Mouse (Mus musculus) urinary bladder, postnatal 14 days (tissue): ENCODE measurements around the gene Exph5.

Source experiments
- DNase-seq: peaks from one replicate; pipeline ENCODE4 v3.0.0; 2021; ENCODE audit warnings: low spot score

The Exph5 gene

DNA sequence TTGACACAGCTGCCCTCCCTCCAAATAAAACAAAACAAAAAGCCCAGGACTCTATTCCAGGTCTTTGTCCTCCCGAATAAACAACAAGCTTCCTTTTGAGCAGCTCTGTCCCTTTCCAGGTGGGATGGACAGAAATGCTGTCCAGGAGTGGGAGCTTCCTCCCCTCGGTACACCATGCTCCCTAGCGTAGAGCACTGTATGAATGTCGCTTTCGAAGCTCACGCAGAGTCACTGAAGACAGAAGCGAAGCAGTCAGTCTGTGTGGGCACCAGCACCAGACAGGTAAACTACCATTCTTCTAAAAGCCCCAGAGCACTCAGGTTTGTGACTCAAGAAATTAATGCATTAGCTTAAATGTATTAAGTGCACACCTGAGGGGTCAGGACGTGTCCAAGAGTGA, 20.2 kb downstream of the Exph5 start:
- DNase-seq = no peak

DNA sequence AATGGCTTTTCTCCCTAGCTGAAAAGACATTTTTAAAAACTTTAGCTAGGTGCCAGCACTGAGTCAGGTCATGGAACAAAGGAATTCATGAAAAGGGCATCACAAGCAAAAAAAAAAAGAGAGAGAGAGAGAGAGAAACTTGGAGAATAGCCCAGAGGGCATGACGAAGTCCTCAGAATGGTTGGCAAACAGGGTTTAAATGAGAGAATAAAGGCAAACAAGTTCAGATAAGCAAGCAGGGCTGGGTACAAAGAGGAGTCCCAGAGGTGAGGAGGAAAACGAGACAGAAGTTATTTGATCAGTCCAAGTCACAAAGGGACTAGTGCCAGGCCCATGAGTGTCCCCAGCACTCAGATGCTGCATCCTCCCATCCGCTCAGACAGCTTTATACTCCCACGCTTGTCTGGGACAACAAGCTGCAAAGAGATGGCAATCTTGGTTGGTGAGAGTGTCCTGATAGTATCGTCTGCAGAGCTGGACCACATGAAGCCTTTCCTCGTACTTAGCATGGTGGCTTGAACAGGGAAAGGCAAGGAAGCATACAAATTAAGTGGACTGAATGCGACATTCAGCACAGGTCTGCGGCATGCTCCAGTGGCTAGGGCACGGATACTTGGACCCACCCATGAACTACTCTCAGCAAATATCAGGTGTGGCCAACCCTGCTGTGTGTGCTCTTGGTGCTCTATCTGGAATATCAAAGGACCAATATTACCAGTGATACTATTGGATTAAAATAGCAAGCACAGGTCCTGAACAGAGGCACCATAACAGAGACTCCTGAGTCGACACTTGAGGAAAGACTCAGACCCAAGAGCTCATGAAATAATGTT, 22.2 kb downstream of the Exph5 start:
- DNase-seq = peak; percentile 9

GRCm38 (mm10) chr9:53325363-53326090, 24.1 kb downstream of the Exph5 start:
- DNase-seq = no peak

- DNase-seq = no peak
These were observed 26.7 kb downstream of the Exph5 start for GRCm38 (mm10) chr9:53328203-53328602.

DNA sequence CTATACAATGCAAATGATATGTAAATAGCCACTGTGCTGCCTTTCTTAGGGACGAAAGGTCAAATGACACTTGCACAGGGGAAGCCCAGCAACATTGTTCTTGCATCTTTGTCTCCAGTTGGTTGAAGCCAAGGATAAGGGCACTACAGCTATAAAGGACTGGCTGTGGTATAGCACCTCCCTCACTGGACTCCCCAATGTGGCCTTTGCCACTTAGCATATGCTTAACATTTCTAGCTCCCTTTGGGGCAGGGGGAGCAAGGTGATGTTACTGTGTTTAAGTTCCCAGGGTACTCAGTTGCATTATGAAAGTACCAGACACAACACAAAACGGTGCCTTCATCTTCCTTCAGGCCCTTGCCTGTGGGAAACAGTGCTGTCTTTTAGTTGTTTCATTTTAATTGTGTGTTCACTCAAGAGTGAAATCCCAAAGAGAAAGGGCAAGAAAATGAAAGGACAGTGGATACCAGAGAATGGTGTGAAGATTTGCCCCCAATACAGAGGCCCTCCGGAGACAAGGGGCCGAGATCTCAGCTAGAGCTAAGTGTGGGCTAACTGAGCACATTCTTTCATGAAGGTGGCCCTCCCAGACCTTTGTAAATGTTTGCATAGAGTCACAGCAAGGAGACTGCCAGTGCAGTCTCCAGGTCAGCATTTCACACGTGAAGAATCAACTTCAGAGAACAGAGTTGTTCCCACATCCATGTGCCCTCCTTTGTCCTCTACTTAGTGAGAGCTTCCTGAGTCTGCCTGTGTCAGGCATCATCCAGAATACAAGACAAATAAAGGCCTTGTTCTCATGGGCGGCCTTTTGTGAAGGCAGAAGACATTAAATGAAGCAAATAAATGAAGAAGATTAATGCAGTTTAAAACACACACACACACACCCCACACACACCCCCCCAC, 28.1 kb downstream of the Exph5 start:
- no peak for DNase-seq

DNA sequence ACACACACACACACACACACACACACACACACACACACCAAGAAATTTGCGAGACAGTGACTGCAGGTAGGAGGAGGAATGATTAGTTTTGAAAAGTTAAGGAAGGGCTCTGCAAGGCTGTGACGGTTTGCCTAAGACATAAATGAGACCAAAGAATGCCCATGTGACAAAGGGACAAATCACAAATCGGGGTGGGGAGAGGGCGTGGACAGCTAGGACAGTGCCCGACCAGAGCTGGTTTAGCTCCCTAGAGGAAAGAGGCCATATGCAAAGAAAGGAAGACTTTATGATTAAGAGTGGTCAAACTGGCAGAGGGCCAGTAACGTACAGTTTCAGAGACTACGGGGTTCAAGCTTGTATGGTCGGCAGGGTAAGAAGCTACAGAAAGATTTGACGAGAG, 28.8 kb downstream of the Exph5 start:
- DNase-seq = no peak

GRCm38 (mm10) chr9:53333436-53333835, 32.0 kb downstream of the Exph5 start:
- DNase-seq = no peak

GRCm38 (mm10) chr9:53335131-53335530, 33.7 kb downstream of the Exph5 start:
- no peak for DNase-seq

- no peak for DNase-seq
These were observed 38.1 kb downstream of the Exph5 start for GRCm38 (mm10) chr9:53339603-53340002.

DNA sequence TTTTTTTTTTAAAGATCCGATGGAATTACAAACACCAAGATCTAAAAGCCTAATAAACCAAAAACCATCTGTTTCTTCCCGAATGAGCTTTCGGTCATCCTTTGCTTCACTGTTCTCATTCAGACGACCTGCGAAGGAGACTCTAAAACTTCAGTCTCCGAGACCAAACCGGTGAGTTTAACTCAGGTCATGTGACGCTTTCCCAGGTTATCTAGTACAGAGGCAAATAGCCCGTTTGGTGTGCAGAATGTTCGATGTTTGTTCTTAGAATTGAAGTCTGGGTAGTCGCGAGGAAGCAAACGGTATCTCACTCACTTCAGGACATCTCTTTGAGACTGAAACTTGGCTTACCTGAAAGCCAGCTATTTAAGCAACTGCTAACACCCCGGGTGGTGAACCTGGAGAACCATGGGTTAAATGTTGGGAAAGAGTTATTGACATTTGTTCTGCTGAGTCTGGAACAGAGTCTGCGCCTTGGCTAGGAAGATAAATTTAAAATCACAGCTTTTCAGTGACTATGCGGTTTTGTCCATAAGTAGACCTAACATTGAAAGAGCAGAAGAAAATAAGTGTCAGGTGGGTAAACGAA, 39.0 kb downstream of the Exph5 start:
- DNase-seq = no peak

GRCm38 (mm10) chr9:53340969-53341368, 39.5 kb downstream of the Exph5 start:
- peak; percentile 11 for DNase-seq

DNA sequence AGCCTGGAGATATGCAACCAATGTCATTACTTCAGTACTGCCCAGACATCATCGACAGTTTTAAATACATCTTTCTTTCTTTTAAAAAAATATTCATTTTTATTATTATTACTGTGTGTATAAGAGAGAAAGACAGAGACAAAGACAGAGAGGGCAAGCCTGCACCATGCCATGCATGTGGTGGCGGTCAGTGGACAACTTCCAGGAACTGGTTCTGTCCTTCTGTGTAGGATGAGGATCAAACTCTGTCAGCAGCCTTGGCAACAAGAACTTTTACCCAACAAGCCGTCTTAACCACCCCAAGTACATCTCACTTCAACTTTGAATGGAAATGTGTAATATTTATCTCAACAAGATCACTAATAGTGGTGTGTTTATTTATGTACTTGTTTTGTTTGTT, 40.5 kb downstream of the Exph5 start:
- no peak for DNase-seq

GRCm38 (mm10) chr9:53344646-53345432, 43.4 kb downstream of the Exph5 start:
- DNase-seq = no peak

DNA sequence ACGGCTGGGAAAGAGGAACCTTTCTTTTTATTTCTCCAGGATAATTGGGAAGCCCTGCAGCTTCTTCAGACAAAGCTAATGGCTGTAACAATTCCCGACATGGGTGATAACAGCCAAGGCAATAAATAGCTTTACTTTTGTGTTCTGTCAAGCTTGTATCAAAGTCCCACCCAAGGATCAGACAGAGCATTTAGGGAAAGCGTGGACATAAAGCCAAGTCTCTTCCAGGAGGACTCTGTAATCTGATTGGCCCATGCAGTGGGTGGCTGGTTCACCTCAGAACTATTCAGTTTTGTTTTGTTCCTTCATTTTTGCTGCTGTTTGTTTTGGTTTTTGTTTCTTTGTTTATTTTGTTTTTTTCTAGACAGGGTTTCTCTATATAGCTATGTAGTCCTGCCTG, 44.3 kb downstream of the Exph5 start:
- no peak for DNase-seq

GRCm38 (mm10) chr9:53346402-53346801, 44.9 kb downstream of the Exph5 start:
- no peak for DNase-seq

- no peak for DNase-seq
These were observed 47.7 kb downstream of the Exph5 start for GRCm38 (mm10) chr9:53349211-53349610.

DNA sequence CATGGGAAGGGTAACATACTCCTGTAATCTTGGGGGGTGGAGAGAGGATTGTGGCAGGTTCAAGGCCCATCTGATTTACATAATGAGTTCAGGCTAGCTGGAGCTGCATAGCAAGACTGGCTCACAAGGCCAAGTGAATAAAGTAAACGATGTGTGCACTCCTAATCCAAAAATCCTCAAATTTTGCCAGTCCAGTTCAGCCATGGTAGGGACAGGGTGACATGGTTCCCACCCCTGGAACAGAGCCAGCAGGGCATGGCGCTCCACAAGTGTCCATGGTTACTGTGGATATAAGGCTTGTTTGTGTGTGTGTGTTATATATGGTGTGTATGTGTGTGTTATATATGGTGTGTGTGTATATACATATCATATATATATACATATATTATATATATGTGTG, 48.9 kb downstream of the Exph5 start:
- no peak for DNase-seq

- DNase-seq = no peak
These were observed 50.4 kb downstream of the Exph5 start for GRCm38 (mm10) chr9:53351899-53352298.

GRCm38 (mm10) chr9:53353161-53353560, 51.7 kb downstream of the Exph5 start:
- DNase-seq = no peak

DNA sequence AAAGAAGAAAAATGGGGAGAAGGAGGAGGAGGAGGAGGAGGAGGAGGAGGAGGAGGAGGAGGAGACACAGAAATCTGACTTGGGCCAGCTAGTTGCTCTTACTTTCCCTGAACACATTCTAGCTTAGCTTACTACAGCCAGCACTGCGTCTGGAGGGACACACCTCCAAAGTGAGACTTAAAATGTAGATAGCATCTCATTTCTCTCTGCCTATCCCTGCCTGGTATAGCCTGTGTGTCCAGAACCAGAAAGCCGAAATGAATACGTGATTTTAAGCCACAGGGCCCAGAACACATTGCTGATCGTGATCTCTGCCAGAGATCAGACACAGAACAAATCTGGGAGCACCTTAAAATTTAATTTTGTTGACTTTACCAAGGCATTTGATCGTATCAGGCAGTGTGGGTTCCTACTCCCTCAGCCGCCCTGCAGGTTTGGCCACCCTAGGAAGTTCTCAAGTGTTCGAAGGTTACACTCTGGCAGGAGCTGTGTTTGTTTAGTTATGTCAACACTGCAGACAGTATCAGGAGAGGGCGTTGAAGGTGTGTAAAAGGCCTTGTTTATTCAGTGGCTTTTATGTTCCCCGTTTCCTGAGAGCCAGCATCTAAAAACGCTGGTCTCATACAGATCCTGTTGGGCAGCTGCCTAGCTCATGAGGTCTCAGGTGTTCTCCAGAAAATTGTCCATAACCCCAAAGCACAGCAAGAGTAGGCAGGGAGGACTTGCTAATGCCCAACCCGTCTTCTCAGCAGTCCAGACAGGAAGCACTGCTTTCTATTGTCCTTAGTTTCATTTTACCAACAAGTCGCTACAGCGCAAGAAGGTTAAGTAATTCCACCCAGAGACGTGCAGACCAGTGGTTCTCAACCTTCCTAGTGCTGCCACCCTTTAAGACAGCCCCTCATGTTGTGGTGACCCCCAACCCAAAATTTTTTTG, 55.0 kb downstream of the Exph5 start:
- peak; percentile 79 for DNase-seq
